Mouse (Mus musculus): ENCODE results near the gene Camk1d. TPM values are rescaled to one million over a fixed set of nuclear protein-coding genes. Genes with fewer than 3 reads are reported as not detected.
"Not testable (repeated sequence)": the region's sequence is repeated elsewhere in the genome, so short reads cannot be mapped to it uniquely, and the experiment has no call there.

Gene Camk1d
- total RNA-seq, 2 experiments from 2014 or later, result 3.9 to 4.8 TPM

DNA sequence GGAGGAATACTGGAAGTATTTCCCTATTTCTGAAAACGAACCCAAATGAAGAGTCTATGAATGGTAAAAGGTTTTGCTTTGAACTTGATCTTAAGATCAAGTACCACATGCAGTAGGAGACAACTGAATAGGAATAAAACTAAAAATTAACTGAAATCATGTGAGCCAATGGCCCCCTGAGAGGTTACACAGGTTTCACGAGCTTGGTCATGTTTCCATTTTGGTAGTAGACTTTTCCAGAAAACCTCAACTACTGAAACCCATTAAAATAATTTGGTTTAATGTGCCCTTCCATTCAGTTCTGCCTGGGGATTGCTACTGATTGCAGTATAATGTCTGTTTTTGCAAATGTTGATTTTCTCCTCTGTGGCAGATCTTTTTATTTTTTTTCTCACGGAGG, 316.8 kb downstream of the Camk1d start:
- DNase-seq, result no peak

- no peak for DNase-seq
Observed at GRCm38 (mm10) chr2:5396415-5396814, 317.9 kb downstream of the Camk1d start.

DNA sequence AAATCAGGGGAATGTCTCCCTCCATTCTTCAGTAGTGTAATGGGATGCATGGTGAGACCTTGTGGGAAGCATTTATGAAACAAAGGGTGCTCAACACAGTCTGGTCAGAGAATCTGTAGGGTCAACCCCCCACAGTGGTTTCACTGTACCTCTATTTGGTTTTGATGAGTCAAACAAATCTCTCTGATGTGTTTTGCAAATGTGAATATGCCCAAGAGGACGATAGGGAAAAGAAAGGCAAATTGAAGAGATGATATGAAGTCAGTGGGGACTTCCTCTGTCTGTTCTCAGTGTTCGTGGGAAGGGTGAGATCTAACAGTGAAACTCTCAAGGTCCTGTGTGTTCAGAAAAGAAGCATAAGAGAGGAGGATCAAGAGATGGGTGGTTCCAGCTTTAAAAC, 318.4 kb downstream of the Camk1d start:
- no peak for DNase-seq

GRCm38 (mm10) chr2:5392921-5393320, 321.4 kb downstream of the Camk1d start:
- DNase-seq, result no peak

DNA sequence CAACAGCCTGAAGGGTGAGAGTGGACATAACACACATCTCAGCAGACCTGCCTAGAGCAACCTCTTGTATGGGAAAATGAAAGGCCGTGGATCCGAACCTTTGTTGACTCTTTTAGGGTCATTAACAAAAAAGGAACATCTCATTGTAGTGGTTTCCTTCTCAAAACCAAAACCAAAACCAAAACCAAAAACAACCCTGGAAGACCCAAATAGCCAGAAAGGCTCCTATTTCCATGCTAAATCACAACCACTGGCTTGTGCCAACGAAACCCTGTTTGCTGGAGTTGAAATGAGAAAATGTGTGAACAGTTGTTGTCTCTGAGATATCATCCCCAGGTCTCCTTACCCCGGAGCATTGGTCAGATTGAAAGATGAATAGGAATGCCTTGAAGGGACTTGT, 321.8 kb downstream of the Camk1d start:
- peak in 1 of 2 experiments; percentile 10 for DNase-seq

GRCm38 (mm10) chr2:5388381-5388780, 325.9 kb downstream of the Camk1d start:
- DNase-seq, result no peak

- no peak for DNase-seq
Observed at GRCm38 (mm10) chr2:5381712-5382710, 332.3 kb downstream of the Camk1d start.

- no peak for DNase-seq
Observed at GRCm38 (mm10) chr2:5380973-5381372, 333.3 kb downstream of the Camk1d start.

GRCm38 (mm10) chr2:5378922-5379321, 335.4 kb downstream of the Camk1d start:
- DNase-seq, result not testable (repeated sequence)

DNA sequence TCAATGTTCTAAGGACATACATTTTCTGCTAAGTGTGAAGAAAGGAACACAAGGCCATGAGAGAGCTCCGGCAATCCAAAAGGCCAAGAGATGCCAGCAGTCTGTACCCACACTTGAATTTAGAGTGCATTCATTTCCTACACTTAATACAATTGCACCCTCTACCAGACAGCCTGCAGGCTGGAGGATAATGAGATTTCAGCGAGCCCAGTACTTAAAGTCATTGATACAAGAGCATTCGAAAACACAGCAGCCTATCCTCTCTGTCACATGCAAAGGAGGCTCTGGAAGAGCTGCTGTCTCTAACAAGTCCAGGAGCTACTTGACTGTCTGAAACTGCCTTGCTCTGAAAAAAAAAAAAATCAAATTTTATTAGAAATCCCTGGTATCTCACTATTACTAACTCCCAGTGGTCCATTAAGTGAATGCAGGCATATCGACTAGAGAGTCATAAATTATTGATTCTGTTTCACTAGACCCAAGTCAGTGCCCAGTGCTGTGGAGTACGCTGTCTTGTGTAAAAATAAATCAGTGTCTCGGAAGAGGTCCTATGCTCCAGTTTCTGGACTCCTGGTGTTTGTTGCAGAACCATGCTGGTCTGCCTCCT, 336.1 kb downstream of the Camk1d start:
- no peak for DNase-seq

DNA sequence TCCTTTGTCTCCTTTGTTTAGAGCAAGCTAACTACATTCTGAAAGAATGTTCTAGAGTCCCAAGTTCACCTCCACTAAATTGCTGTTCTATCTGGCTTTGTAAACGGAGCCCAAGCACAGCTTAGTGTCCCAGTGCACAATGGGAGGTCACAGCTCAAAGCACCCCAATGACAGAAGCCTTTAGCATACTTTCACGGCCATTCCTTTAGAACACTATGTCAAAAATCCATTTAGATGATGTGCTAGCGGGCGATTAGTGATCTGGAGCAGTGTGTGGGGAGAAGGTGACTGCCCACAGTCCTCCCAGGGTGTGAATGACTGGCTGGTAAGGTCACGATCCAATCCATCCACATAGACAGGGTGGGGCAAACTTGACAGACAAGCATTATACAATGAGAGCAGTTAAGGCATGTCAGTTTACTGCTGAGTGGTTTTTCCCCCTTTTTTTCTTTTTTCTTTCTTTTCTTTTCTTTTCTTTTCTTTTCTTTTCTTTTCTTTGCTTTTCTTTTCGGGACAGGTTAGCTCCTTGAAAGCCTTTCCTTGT, 341.4 kb downstream of the Camk1d start:
- DNase-seq, result no peak

- no peak for DNase-seq
Observed at GRCm38 (mm10) chr2:5371316-5371715, 343.0 kb downstream of the Camk1d start.

DNA sequence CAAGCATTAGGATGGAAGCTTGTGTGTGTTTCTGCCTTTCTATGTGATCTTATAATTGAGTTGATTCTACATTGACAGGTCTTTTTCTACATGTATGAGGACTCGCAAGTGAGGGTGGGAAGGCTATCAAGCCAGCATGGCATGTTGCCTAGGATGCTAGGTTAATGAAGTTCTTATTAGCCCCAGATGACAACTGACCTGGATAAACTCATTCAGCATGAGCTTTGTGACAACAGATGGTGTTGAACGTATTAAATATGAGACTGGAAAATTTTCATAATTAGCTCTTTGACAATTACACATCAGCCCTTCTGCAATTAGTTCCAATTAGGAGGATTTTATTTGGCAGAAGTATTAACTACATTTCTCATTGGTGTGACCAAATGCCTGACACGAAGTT, 343.7 kb downstream of the Camk1d start:
- DNase-seq, result no peak

GRCm38 (mm10) chr2:5363836-5364235, 350.5 kb downstream of the Camk1d start:
- DNase-seq, result no peak

- no peak for DNase-seq
Observed at GRCm38 (mm10) chr2:5358049-5358448, 356.3 kb downstream of the Camk1d start.

- no peak for DNase-seq
Observed at GRCm38 (mm10) chr2:5357056-5357455, 357.3 kb downstream of the Camk1d start.

DNA sequence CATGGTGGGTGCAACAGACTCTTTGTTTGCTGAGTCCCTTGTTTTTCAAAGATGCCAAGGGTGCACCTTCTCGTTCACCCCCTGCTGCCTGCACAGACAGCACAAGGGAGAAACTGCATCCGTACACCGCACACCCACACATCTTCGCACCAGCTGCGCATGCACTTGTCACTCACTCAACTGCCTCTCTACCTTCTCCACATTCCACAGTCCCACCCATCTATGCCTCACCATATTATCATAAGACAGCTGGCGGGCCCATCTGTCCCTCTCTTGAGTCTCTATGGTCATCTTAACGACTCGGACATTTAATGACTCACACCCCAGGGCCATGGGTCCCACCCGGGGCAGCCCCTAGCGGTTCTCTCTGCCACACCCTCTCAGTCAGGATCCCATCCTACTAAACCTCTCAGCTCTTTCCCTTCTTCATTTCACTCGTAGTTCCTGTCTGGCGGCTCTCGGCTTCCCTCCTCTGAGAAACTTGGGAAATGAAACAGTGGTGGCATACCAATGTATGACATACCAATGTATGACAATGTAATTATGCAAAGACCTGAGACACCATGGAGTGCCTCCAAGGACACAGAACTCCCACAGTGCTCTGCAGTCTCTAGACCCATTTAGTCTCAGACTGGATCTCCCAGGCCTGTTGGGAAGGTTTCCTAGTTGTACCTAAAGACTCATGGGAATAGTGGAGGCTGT, 361.3 kb downstream of the Camk1d start:
- DNase-seq, result no peak

DNA sequence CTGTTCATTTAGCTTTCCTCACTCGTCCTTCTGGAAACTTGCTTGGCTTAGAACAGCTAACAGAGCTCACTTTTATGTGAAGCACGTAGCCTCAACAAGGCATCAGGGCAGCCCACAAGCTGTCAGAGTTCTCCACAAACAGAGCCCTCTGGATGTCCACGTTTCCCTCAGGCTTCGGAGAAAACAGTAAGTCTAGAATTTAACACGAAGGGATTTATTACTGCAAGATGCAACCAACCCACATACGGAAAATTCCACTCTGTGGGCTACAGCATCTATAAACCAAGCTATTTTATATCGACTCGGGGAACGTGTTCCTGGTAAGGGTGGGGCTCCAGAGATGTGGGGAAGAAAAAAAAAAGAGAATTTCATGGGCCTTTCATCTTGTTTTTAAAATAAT, 369.0 kb downstream of the Camk1d start:
- DNase-seq, result no peak

DNA sequence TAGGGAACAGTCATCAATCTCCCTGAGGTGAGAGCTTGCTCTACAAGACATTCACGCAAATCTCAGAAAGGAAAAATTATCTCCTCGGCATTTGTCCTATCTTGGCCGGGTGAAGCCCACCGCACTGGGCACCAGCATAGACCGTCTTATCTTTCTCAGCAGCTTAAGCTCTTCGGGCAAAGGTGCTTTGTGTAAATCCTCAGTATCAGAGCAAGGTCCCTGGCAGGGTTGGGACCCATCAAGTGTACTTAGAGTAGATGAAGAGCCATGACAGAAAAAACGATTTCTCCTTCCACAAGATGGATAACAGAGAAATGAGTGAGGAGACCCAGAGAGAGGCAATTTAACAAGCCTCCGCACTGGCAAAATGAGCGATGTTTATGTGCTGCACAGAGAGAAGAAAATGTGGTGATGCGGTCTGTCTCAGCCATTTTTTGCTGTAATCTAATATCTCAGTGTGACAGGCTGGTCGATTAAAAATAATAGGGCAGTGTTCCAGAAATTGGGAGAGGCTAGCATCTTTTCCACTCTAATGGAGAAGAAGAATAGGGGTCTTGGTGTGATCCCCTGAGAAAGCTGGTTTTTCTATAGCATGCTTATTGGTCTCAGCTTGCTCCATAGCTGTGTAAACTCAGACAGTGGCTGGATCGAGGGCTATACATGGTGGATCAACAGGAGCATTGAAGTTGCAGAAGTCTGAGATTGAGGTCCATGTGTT, 386.6 kb downstream of the Camk1d start:
- no peak for DNase-seq

- peak; percentile 7 to 8 for DNase-seq
Observed at GRCm38 (mm10) chr2:5324806-5325205, 389.5 kb downstream of the Camk1d start.

DNA sequence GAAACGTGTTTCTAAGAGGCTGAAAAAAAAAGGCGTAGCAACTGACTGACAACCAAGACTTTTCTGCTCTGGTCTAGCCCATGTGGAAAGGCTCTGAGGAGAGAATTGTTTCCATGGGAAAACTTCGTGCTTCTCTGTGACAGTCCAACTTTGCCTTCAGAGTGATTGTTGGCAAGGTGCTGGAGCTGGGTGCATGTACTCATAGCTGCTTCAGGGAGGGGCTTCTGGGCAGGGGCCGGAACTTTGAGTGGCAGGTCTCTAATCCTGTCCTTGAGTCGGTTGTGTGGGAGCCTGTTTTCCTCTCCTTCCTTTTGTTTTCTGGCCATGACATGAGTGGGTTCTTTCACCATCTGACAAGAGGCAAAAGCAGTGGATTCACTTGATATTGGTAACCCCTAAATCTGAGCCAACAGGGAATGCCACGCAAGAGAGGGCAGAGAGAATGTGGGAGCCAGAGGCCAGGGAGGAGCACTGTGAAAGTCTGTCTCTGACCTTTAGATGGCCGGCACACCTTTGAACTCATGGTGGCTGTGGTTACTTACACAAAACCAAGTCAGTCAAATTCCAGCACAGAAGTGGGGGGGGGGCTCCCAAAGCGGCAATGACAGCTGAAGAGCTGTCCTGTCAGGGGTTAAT, 392.5 kb downstream of the Camk1d start:
- DNase-seq, result no peak

Data from heart, adult 18-20 months (tissue).